Mouse (Mus musculus): ENCODE measurements around the gene Atxn7l1.

Atxn7l1 gene

GRCm38 (mm10) chr12:33334511-33334910, 187.0 kb downstream of the Atxn7l1 start:
- no peak for DNase-seq

GRCm38 (mm10) chr12:33334951-33335350, 187.5 kb downstream of the Atxn7l1 start:
- DNase-seq: no peak

GRCm38 (mm10) chr12:33335410-33335809, 187.9 kb downstream of the Atxn7l1 start:
- no peak for DNase-seq

- no peak for DNase-seq
These were observed 189.2 kb downstream of the Atxn7l1 start for GRCm38 (mm10) chr12:33336561-33337125.

- DNase-seq: no peak
These were observed 189.8 kb downstream of the Atxn7l1 start for GRCm38 (mm10) chr12:33337289-33337688.

- DNase-seq: peak; percentile 55
These were observed 190.7 kb downstream of the Atxn7l1 start for GRCm38 (mm10) chr12:33338170-33338569.

GRCm38 (mm10) chr12:33339822-33340221, 192.3 kb downstream of the Atxn7l1 start:
- DNase-seq: no peak

- no peak for DNase-seq
These were observed 193.2 kb downstream of the Atxn7l1 start for GRCm38 (mm10) chr12:33340698-33341097.

GRCm38 (mm10) chr12:33341351-33341892, 193.9 kb downstream of the Atxn7l1 start:
- peak; percentile 22 for DNase-seq

- no peak for DNase-seq
These were observed 197.7 kb downstream of the Atxn7l1 start for GRCm38 (mm10) chr12:33344970-33345772.

GRCm38 (mm10) chr12:33345773-33346435, 198.4 kb downstream of the Atxn7l1 start:
- DNase-seq: no peak

GRCm38 (mm10) chr12:33352671-33353070, 205.2 kb downstream of the Atxn7l1 start:
- DNase-seq: no peak

GRCm38 (mm10) chr12:33358345-33358744, 210.9 kb downstream of the Atxn7l1 start:
- DNase-seq: no peak

- no peak for DNase-seq
These were observed 211.7 kb downstream of the Atxn7l1 start for GRCm38 (mm10) chr12:33359209-33359608.

GRCm38 (mm10) chr12:33359878-33360482, 212.5 kb downstream of the Atxn7l1 start:
- DNase-seq: no peak

- DNase-seq: peak; percentile 71
These were observed 213.2 kb downstream of the Atxn7l1 start for GRCm38 (mm10) chr12:33360729-33361128.

GRCm38 (mm10) chr12:33364511-33364910, 217.0 kb downstream of the Atxn7l1 start:
- DNase-seq: no peak

- DNase-seq: no peak
These were observed 217.6 kb downstream of the Atxn7l1 start for GRCm38 (mm10) chr12:33365133-33365532.

GRCm38 (mm10) chr12:33369555-33369954, 222.1 kb downstream of the Atxn7l1 start:
- no peak for DNase-seq

- peak; percentile 79 for DNase-seq
These were observed 232.3 kb downstream of the Atxn7l1 start for GRCm38 (mm10) chr12:33379624-33380445.

- peak; percentile 81 for DNase-seq
These were observed 241.3 kb downstream of the Atxn7l1 start for GRCm38 (mm10) chr12:33388842-33389241.

All from kidney, postnatal 10 days (tissue).